Mouse (Mus musculus): ENCODE results near the gene Nwd1.

Nwd1 gene

GRCm38 (mm10) chr8:72698349-72698926 is 51.9 kb downstream of the Nwd1 start:
- no peak for DNase-seq (ENCODE audit: low spot score in 2 of 2)

- no peak for DNase-seq (ENCODE audit: low spot score in 2 of 2)
These were observed 66.1 kb downstream of the Nwd1 start for GRCm38 (mm10) chr8:72712569-72712968.

- no peak for DNase-seq (ENCODE audit: low spot score in 2 of 2)
These were observed 70.1 kb downstream of the Nwd1 start for GRCm38 (mm10) chr8:72716594-72716993.

DNA sequence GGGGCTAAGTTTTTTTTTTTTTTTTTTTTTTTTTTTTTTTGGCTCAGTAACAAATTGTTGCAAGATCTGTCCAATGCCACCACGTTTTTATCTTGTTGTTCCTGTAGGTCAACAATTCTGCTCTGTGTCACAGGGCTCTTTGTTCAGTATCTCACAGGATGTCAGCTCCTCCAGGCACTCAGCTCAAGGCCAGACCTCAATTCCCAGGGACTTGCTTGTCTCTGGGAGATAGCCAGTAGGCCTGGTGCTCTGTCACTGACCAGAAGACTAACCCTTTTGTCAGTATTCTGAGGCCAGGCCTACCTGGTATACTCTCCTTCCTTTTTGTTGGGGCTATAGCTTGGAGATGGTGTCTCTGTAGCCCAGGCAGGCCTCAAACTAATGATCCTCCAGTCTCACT is 74.0 kb downstream of the Nwd1 start:
- no peak for DNase-seq (ENCODE audit: low spot score in 2 of 2)

DNA sequence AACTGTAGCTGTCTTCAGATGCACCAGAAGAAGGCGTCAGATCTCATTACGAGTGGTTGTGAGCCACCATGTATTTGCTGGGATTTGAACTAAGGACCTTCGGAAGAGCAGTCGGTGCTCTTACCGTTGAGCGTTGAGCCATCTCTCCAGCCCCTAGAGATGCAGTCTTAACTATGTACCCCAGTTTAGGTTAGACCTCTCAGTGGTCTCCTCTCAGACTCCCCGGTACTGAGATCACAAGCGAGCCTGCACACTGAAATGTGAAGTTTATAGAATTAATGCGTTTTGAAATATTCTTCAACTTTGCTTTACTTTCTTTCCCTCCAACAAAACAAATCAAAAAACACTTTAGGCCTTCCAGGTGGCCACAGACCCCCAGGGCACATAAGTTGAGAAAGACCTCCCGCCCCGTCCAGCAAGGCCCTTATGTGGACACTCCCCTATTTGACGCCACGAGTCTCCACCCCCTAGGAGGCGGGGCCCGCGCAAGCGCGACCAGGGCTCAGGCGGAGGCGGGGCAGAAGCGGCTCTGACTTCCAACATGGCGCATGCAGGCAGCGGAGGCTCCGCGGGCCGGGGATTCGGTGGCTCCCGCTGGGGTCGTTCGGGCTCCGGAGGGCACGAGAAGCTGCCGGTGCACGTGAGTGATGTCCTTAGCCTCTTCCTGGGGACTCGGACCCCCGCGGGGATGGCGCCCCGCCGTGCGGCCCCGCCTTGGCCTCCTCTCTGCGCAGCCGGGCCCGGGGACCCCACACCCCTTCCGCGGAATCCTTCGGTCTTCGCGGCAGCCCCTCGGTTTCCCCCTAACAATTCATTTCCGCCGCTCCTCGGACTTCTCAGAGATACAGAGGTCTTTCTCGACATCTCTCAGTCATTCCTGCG is 76.5 kb downstream of the Nwd1 start, which contains the start of gene Sin3b:
TSS of gene Sin3b (plus strand) at position 517 of the 882 bp plus-strand sequence.
- peak; percentile 84 to 89 for DNase-seq (ENCODE audit: low spot score in 2 of 2)

GRCm38 (mm10) chr8:72723651-72724001 is 77.1 kb downstream of the Nwd1 start:
- no peak for DNase-seq (ENCODE audit: low spot score in 2 of 2)

DNA sequence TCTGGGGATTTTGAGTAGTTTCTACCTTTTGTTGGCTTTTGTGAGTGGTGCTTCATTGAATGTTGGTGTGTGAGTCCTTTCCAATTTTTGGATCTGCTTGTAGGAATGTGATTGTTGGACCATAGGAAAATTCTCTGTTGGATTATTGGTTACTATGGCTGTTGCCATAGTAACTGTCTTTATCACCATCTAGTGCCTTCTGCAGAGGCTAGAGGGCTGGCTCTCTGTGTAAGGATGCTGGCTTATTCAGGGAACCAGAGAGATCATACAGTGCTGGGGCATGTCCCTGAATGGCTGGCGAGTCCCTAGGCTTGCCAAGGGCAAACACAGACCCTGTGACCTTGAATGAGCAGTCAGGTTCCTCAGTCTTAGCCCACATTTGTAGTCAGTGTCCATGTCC is 82.1 kb downstream of the Nwd1 start:
- DNase-seq (ENCODE audit: low spot score in 2 of 2): no peak

DNA sequence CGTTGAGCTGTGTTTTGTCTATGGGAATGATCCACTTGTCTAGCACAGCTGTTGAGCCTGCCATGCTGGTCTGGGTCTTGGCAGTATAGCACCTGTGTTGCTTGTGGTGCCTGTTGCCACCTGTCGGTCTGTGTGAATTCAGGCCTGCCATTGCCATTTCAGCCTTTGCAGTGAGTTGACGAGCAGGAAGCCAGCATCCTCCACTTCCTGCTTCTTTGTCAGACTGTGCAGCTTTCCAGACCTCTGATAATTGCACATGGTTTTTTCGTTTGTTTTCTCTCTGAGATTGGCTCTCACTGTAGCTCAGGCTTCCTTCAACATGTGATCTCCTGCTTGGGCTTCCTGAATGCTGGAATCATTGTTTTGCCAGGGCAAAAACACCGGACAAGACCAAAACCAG is 88.5 kb downstream of the Nwd1 start:
- no peak for DNase-seq (ENCODE audit: low spot score in 2 of 2)

DNA sequence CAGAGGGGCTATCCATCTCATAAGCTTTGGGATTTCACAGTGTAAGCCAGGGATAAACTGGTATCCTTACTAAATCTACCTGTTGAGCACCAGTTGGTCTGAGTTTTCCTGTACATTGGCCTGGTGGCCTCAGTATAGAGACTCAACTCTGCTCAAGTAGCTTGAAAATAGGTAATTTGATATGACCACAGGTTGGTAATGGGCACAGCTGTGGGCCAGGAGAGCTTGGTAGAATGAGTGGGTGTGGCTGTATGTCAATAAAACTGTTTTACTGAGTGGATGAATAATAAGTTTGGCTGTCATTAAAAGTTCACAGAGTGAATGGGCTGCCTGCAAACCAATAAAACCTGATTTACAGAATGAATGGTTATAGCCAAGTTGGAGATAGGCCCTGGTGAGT is 90.4 kb downstream of the Nwd1 start:
- no peak for DNase-seq (ENCODE audit: low spot score in 2 of 2)

DNA sequence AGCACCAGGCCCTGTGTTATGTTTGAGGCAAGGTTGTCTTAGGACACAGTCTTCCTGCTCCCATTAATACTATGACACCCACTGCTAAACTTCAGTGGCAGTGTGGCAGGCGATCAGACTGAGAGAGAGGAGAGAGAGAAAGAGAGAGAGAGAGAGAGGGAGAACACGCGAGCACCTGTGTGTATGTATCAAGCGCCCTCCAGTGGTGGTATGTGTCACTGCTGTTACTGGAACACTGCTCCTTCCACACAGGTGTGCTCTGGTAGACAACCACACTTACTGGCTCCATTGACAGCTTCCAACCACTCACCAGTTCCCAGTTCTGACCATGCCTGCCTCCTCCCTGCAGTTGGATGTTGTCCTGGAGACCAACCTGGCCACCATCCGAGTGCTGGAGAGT is 99.5 kb downstream of the Nwd1 start:
- peak; percentile 47 to 49 for DNase-seq (ENCODE audit: low spot score in 2 of 2)

DNA sequence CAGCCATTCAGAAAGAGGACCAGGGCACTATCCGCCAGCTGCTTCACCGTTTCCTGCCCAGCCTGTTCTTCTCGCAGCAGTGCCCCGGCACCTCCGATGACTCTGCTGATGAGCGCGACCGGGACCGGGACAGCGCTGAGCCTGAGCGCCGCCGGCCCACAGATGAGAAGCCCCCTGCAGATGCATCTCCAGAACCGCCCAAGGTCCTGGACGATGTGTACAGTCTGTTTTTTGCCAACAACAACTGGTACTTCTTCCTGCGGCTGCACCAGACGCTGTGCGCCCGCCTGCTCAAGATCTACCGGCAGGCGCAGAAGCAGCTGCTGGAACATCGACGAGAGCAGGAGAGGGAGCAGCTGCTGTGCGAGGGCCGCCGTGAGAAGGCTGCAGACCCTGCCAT is 103.3 kb downstream of the Nwd1 start:
- no peak for DNase-seq (ENCODE audit: low spot score in 2 of 2)

DNA sequence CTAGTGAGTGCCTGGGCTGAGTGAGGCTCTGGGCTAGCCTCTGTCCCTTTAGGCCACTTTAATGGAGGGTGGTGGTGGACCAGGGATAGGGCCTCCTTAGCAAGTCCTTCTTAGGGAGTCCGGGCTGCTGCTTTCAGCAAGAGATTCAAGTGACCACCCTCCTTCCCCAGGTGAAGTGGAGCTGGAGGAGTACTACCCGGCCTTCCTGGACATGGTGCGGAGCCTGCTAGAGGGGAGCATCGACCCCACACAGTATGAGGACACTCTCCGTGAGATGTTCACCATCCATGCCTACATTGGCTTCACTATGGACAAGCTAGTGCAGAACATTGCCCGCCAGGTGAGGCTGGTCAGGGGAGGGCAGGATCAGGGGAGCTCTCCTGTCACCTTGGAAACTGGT is 103.8 kb downstream of the Nwd1 start:
- DNase-seq (ENCODE audit: low spot score in 2 of 2): no peak

GRCm38 (mm10) chr8:72751126-72751525 is 104.6 kb downstream of the Nwd1 start:
- DNase-seq (ENCODE audit: low spot score in 2 of 2): no peak

GRCm38 (mm10) chr8:72752289-72752688 is 105.8 kb downstream of the Nwd1 start:
- DNase-seq (ENCODE audit: low spot score in 2 of 2): no peak

DNA sequence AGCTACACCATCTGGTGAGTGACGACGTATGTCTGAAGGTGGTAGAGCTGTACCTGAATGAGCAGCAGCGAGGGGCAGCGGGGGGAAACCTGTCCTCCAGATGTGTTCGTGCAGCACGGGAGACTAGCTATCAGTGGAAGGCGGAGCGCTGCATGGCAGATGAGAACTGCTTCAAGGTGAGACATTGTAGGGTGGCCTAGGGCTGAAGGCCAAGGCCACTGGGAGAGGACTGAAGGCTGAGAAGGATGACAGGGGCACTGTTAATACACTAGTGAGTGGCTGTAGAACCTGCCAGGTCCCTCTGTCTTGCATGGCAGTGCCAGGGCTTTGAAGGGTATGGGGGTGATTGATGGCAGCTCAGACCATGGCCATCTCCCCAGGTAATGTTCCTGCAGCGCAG is 106.7 kb downstream of the Nwd1 start:
- no peak for DNase-seq (ENCODE audit: low spot score in 2 of 2)

GRCm38 (mm10) chr8:72753781-72754180 is 107.3 kb downstream of the Nwd1 start:
- DNase-seq (ENCODE audit: low spot score in 2 of 2): no peak

GRCm38 (mm10) chr8:72756031-72756430 is 109.5 kb downstream of the Nwd1 start:
- no peak for DNase-seq (ENCODE audit: low spot score in 2 of 2)

DNA sequence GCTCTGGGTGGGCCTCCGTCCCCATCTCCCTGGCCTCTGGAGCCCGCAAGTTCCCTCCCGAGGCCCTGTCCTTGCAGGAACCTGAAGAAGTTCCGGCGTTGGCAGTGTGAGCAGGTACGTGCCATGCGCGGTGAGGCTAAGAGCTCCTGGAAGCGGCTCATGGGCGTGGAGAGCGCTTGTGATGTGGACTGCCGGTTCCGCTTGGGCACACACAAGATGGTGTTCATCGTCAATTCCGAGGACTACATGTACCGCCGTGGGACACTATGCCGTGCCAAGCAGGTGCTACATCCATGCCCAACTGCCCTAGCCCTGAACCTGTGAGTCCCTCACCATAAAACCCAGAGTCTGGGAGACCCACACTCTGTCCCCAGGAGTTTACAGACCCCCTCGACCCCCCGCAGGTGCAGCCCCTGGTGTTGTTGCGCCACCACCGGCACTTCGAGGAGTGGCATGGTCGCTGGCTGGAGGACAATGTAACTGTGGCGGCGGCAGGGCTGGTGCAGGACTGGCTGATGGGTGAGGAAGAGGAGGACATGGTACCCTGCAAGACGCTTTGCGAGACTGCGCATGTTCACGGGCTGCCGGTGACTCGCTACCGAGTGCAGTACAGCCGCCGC is 110.4 kb downstream of the Nwd1 start:
- DNase-seq (ENCODE audit: low spot score in 2 of 2): no peak

DNA sequence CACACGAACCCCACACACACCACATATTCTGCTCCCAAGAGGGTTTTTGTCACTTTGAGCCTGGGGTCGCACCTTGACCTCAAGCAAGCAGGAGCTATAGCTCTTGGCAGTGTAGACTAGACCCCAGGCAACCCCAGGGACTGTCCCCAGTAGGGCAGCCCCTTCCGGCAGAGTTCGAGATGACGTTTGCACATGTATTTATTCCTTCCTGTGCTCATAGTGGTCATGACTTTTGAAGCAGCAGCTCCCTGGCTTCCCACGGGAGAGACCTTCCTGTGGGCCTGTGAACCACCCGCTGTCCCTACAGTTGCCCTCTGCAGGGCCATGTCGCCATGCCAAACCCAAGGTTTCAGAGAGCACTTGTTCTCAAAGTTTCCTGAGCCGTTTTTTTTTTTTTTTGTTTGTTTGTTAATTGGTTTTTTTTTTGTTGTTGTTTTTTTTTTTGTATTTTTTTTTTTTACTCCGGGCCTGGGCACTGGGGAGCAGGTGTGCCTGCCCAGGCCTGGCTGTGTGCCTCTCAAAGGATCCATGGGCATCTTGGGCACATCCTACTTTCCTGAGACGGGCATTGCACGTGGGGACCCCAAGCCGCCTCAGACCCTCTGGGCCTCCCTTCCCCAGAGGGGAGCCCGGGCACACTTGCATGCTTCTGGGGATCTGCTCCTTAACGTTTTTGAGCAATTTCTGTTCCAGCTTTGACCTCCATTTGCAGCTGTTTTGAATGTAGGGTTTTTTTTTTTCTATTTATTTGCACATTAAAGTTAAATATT is 111.1 kb downstream of the Nwd1 start:
- DNase-seq (ENCODE audit: low spot score in 2 of 2): no peak

GRCm38 (mm10) chr8:72758310-72758709 is 111.8 kb downstream of the Nwd1 start:
- no peak for DNase-seq (ENCODE audit: low spot score in 2 of 2)

- DNase-seq (ENCODE audit: low spot score in 2 of 2): no peak
These were observed 113.7 kb downstream of the Nwd1 start for GRCm38 (mm10) chr8:72760216-72760615.

Measured in right cerebral cortex, postnatal 36 days (tissue).